Mouse (Mus musculus): ENCODE measurements around the gene Hyls1.

- no peak for TF ChIP-seq CTCF (IDR thresholded peaks at IDR 0.05; ENCODE audit: control insufficient read depth, insufficient read depth, low read length)
- TF ChIP-seq POLR2A (IDR thresholded peaks at IDR 0.05; ENCODE audit: borderline replicate concordance, control insufficient read depth, low read depth, low read length): no peak
Observed at GRCm38 (mm10) chr9:35522241-35522640, 48.0 kb downstream of the Hyls1 start.
